Mouse (Mus musculus) small intestine, adult 2 months (tissue): ENCODE data around the gene Epha7.

Experiments used
- CTCF ChIP-seq: fragments of 200-500 bp; IDR thresholded peaks from 2 replicates; pipeline ENCODE4 v1.5.1; 2012; ENCODE audit warnings: low read depth, mild to moderate bottlenecking, control low read depth, inconsistent platforms, low read length, moderate library complexity, mixed read lengths; ENCODE audit not compliant: insufficient replicate concordance, insufficient read length; ENCODE audit errors: extremely low read depth
- POLR2A ChIP-seq: fragments of 200-500 bp; IDR thresholded peaks from 2 replicates; pipeline ENCODE4 v1.6.1; 2012; ENCODE audit warnings: low read depth, mild to moderate bottlenecking, control low read depth, inconsistent platforms, low read length, moderate library complexity

DNA sequence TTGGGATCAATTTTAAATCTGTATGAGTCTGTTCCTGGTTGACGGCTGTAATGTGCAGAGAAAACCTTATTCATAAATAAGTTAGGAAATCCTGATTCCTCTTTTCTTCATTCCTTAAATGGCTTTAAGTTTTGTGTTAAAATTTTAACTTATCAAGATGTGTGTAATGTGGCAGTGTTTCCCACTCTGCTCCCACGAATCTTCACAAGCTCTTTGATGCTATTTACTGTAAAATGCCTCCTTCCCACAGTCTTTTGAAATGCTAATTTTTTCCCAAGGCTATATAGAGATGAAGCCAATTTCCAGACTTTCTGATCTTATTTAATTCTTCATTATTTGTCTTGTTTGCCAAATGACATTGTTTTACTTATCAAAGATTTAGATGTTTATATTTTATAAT, 100.7 kb downstream of the Epha7 start:
- no peak for TF ChIP-seq POLR2A
- TF ChIP-seq CTCF = no peak
